Mouse (Mus musculus): ENCODE measurements around the gene Olfr613. TPM values are rescaled to one million over a fixed set of nuclear protein-coding genes. Genes with fewer than 3 reads are reported as not detected.
"Not testable (repeated sequence)": the region's sequence is repeated elsewhere in the genome, so short reads cannot be mapped to it uniquely, and the experiment has no call there.

Olfr613 gene
- not detected in 2 replicates for polyA plus RNA-seq (2015; fragmentation: Nextera tagmentation; extraction: Ambion mirVana)

- H3K9ac ChIP-seq: no peak within 1 kb of the TSS
- H3K4me3 ChIP-seq (replicated peaks): no peak within 1 kb of the TSS
- no peaks in the 10 kb centered on the region for H3K36me3 ChIP-seq
- no peak for ATAC-seq (ENCODE audit: low read depth)
- WGBS (ENCODE audit: insufficient replicate concordance): 46% methylated on average over 2 of the region's 2 CpGs
- no peaks in the 10 kb centered on the region for H3K9me3 ChIP-seq (replicated peaks)
- H3K4me1 ChIP-seq (replicated peaks): no peaks in the 10 kb centered on the region
- H3K27me3 ChIP-seq: no peaks in the 10 kb centered on the region
- no peak within 1 kb of the TSS for H3K27ac ChIP-seq
- no peak within 1 kb of the TSS for H3K4me2 ChIP-seq
- DNase-seq: no peak
These were observed at the start of gene Olfr613 for GRCm38 (mm10) chr7:103547774-103548173. Olfr613 (plus strand) TSS chr7:103548074.

DNA sequence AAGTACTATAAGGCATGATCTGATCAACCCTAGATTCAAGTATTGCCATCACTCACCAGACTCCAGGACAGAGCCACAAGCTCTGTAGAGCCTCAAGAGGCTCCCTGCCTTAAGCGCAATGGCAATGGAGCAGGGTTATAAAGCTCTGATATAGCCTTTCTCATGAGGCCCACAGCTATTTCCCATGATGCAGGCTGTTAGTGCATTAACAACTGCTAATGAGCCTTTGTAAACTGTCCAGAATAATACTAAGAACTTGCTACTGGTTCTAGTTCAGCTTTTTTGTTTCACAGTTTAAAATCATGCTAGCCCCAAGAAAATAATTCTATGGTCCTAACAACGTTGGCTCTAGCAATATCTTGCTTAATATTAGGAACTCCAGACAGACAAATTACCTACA, 35.9 kb upstream of the Olfr613 start, which contains the start of gene Olfr610:
TSS of gene Olfr610 (minus strand) at position 101 of the 400 bp plus-strand sequence.
- Histone ChIP-seq H3K27ac (no peak within 1 kb of the TSS), H3K27me3 (no peaks in the 10 kb centered on the region), H3K4me1 (replicated peaks) (no peaks in the 10 kb centered on the region), H3K36me3 (no peaks in the 10 kb centered on the region), H3K9ac (no peak within 1 kb of the TSS), H3K9me3 (replicated peaks) (no peaks in the 10 kb centered on the region), H3K4me3 (replicated peaks) (no peak within 1 kb of the TSS), H3K4me2 (no peak within 1 kb of the TSS)
- no peak for ATAC-seq (ENCODE audit: low read depth)
- 58% methylated on average over 2 of the region's 2 CpGs for WGBS (ENCODE audit: insufficient replicate concordance)
- DNase-seq: no peak

GRCm38 (mm10) chr7:103520746-103521145, 27.1 kb upstream of the Olfr613 start, which contains the start of gene Olfr611:
Olfr611 (minus strand) TSS chr7:103520846.
- not testable (repeated sequence) for H3K4me2 ChIP-seq; DNase-seq; H3K27me3 ChIP-seq; H3K4me1 ChIP-seq (replicated peaks); ATAC-seq (ENCODE audit: low read depth); H3K4me3 ChIP-seq (replicated peaks); H3K36me3 ChIP-seq; H3K27ac ChIP-seq; H3K9ac ChIP-seq; H3K9me3 ChIP-seq (replicated peaks)
- 53% methylated on average over 1 of the region's 1 CpGs for WGBS (ENCODE audit: insufficient replicate concordance)

DNA sequence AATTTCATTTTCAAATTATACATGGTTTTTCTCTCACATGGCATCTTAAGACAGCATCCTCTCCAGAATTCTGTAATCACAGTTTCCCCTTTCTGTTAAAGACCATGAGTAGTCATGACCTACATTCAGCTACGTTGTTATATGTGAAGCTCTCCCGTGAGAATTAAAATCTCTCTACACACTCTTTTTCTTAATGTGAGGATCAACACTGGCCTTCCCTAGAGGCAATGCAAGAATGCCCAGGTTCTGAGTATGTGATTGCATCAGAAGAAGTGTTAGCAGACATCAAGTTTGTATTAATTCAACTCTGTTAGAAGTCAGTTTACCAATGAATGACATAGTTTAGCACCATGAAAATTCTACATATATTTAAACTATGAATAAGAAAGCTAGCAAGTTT, 5.3 kb upstream of the Olfr613 start, which contains the start of gene Olfr612:
TSS of gene Olfr612 (minus strand) at position 101 of the 400 bp plus-strand sequence.
- 62% methylated on average over 2 of the region's 2 CpGs for WGBS (ENCODE audit: insufficient replicate concordance)
- ATAC-seq (ENCODE audit: low read depth); DNase-seq: not testable (repeated sequence)

DNA sequence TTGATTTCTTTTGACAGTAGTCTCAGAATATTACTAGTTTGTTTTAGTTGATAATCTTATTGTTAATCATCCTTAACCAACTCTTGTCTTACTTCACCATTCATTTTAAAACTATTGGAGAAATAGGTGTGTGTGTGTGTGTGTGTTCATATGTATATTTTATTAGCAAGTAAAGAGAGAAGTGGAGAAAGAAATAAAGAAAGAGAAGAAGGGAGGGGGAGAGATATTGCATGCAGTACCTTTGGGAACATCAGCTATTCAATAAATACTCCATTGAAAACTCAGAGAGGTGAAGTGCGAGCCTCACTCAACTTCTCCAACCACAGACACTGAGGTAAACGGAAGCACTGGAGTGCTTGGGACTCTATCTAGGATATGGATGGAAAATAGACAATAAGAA, 7.9 kb downstream of the Olfr613 start, which contains the start of gene Olfr615:
TSS of gene Olfr615 (plus strand) at position 301 of the 400 bp plus-strand sequence.
- ATAC-seq (ENCODE audit: low read depth) (no peak), DNase-seq (no peak)
- Histone ChIP-seq H3K4me2 (no peak within 1 kb of the TSS), H3K9ac (no peak within 1 kb of the TSS), H3K36me3 (no peaks in the 10 kb centered on the region), H3K4me3 (replicated peaks) (no peak within 1 kb of the TSS), H3K4me1 (replicated peaks) (no peaks in the 10 kb centered on the region), H3K27ac (no peak within 1 kb of the TSS), H3K9me3 (replicated peaks) (no peaks in the 10 kb centered on the region), H3K27me3 (no peaks in the 10 kb centered on the region)
- WGBS (ENCODE audit: insufficient replicate concordance): 43% methylated on average over 2 of the region's 2 CpGs

More for the DNA sequence above, 5.3 kb upstream of the Olfr613 start, which contains the start of gene Olfr612:
- H3K4me2 ChIP-seq; H3K4me3 ChIP-seq (replicated peaks); H3K9ac ChIP-seq; H3K36me3 ChIP-seq; H3K27ac ChIP-seq; H3K9me3 ChIP-seq (replicated peaks); H3K27me3 ChIP-seq; H3K4me1 ChIP-seq (replicated peaks): not testable (repeated sequence)

DNA sequence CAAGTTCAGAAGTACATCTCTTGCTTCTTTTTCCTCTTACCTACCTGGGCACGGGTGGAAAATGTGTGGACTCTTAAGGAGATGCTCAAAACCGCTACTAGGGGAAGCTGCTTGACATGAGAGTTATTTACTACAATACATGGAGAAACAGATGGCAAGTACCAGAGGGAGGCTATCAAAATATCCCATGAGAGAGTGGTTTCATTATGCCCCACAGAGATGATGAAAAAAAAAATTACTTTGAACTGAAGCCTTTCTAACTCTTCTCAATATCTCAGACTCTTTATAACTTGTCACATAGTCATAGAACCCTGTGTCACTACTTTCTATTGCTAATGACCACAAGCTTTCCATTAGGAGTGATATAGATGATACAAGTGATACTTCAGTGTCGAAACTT, 21.2 kb downstream of the Olfr613 start, which contains the start of gene Olfr616:
TSS of gene Olfr616 (minus strand) at position 101 of the 400 bp plus-strand sequence.
- DNase-seq (no peak), ATAC-seq (ENCODE audit: low read depth) (no peak)
- H3K9ac ChIP-seq: no peak within 1 kb of the TSS
- no peaks in the 10 kb centered on the region for H3K27me3 ChIP-seq
- H3K4me2 ChIP-seq: no peak within 1 kb of the TSS
- no peaks in the 10 kb centered on the region for H3K36me3 ChIP-seq
- no peak within 1 kb of the TSS for H3K4me3 ChIP-seq (replicated peaks)
- no peaks in the 10 kb centered on the region for H3K4me1 ChIP-seq (replicated peaks)
- WGBS (ENCODE audit: insufficient replicate concordance): 44% methylated on average over 3 of the region's 3 CpGs
- H3K9me3 ChIP-seq (replicated peaks): no peaks in the 10 kb centered on the region
- no peak within 1 kb of the TSS for H3K27ac ChIP-seq

GRCm38 (mm10) chr7:103572761-103573160, 24.9 kb downstream of the Olfr613 start, which contains the start of gene Olfr617:
Olfr617 (plus strand) TSS chr7:103573061.
- H3K27ac ChIP-seq: no peak within 1 kb of the TSS
- no peaks in the 10 kb centered on the region for H3K9me3 ChIP-seq (replicated peaks)
- H3K4me2 ChIP-seq: no peak within 1 kb of the TSS
- ATAC-seq (ENCODE audit: low read depth) (no peak), DNase-seq (no peak)
- H3K4me3 ChIP-seq (replicated peaks): no peak within 1 kb of the TSS
- H3K4me1 ChIP-seq (replicated peaks): no peaks in the 10 kb centered on the region
- no peak within 1 kb of the TSS for H3K9ac ChIP-seq
- no peaks in the 10 kb centered on the region for H3K27me3 ChIP-seq
- 64% methylated on average over 1 of the region's 1 CpGs for WGBS (ENCODE audit: insufficient replicate concordance)
- H3K36me3 ChIP-seq: no peaks in the 10 kb centered on the region

DNA sequence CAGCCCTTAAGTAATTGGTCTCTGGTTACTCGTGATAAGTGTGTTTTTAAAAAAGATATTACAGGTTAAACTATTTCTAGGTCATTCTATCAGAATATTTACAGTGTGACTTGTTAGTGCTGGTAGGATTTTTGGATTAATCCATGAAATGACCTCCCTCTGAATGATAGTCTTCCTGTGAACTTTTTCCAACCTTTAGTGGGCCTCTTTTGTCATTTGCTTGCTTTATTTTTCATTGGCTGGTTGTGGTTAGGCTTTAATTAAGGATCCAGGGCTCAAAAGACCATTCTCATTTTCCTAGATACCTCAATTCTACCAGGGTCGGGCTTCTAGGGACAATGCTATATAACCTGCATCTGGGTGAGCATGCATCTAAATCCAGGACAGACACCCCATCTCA, 41.9 kb downstream of the Olfr613 start, which contains the start of gene Olfr618:
TSS of gene Olfr618 (plus strand) at position 301 of the 400 bp plus-strand sequence.
- WGBS (ENCODE audit: insufficient replicate concordance): 42% methylated on average over 2 of the region's 2 CpGs
- no peak within 1 kb of the TSS for H3K9ac ChIP-seq

DNA sequence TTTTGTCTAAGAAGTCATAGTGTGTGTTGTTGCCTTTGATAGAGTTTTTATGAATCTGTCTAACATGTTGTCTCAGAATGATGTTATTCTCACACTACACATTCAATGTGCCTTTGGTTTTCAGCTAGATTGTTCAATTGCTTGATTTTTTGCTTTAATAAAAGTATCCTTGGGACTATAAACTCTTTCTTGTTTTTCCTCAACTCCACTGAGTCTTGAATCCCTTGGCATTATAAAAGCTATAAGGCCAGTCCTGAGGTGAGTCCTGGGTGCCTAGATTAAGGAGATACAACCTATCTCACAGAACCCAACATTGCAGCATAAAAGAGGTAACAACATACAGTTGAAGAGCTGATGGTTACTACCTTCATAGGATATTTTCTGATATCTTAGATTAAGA, 52.4 kb downstream of the Olfr613 start, which contains the start of gene Olfr619:
TSS of gene Olfr619 (plus strand) at position 301 of the 400 bp plus-strand sequence.
- DNase-seq (no peak), ATAC-seq (ENCODE audit: low read depth) (no peak)
- no peaks in the 10 kb centered on the region for H3K27me3 ChIP-seq
- H3K4me3 ChIP-seq (replicated peaks): no peak within 1 kb of the TSS
- no peaks in the 10 kb centered on the region for H3K9me3 ChIP-seq (replicated peaks)
- H3K36me3 ChIP-seq: no peaks in the 10 kb centered on the region
- no peaks in the 10 kb centered on the region for H3K4me1 ChIP-seq (replicated peaks)
- H3K27ac ChIP-seq: no peak within 1 kb of the TSS
- H3K9ac ChIP-seq: no peak within 1 kb of the TSS
- no peak within 1 kb of the TSS for H3K4me2 ChIP-seq

More for the DNA sequence above, 41.9 kb downstream of the Olfr613 start, which contains the start of gene Olfr618:
- Histone ChIP-seq H3K27me3 (no peaks in the 10 kb centered on the region), H3K4me2 (no peak within 1 kb of the TSS), H3K4me3 (replicated peaks) (no peak within 1 kb of the TSS), H3K36me3 (no peaks in the 10 kb centered on the region), H3K4me1 (replicated peaks) (no peaks in the 10 kb centered on the region), H3K27ac (no peak within 1 kb of the TSS), H3K9me3 (replicated peaks) (no peaks in the 10 kb centered on the region)
- DNase-seq (no peak), ATAC-seq (ENCODE audit: low read depth) (no peak)

Small RNAs within 50 kb of the gene (microRNA-seq; reads per million reads assigned to microRNA genes)
- not detected for gene Gm26506

Other genes with a start within 250 kb of the Olfr613 start
- not detected in 2 replicates for gene Olfr596, start 242.4 kb upstream of the Olfr613 start, polyA plus RNA-seq (2015; fragmentation: Nextera tagmentation; extraction: Ambion mirVana)
- gene Olfr597, start 231.8 kb upstream of the Olfr613 start, polyA plus RNA-seq (2015; fragmentation: Nextera tagmentation; extraction: Ambion mirVana): not detected in 2 replicates
- not detected in 2 replicates for gene Olfr598, start 224.5 kb upstream of the Olfr613 start, polyA plus RNA-seq (2015; fragmentation: Nextera tagmentation; extraction: Ambion mirVana)
- not detected in 2 replicates for gene Olfr599, start 212.2 kb upstream of the Olfr613 start, polyA plus RNA-seq (2015; fragmentation: Nextera tagmentation; extraction: Ambion mirVana)
- gene Olfr600, start 198.4 kb upstream of the Olfr613 start, polyA plus RNA-seq (2015; fragmentation: Nextera tagmentation; extraction: Ambion mirVana): not detected in 2 replicates
- gene Olfr601, start 185.4 kb upstream of the Olfr613 start, polyA plus RNA-seq (2015; fragmentation: Nextera tagmentation; extraction: Ambion mirVana): not detected in 2 replicates
- not detected in 2 replicates for gene Olfr603, start 161.9 kb upstream of the Olfr613 start, polyA plus RNA-seq (2015; fragmentation: Nextera tagmentation; extraction: Ambion mirVana)
- gene Usp17lc, start 133.0 kb upstream of the Olfr613 start, polyA plus RNA-seq (2015; fragmentation: Nextera tagmentation; extraction: Ambion mirVana): not detected in 2 replicates
- not detected in 2 replicates for gene Olfr605, start 102.6 kb upstream of the Olfr613 start, polyA plus RNA-seq (2015; fragmentation: Nextera tagmentation; extraction: Ambion mirVana)
- gene Olfr606, start 99.0 kb upstream of the Olfr613 start, polyA plus RNA-seq (2015; fragmentation: Nextera tagmentation; extraction: Ambion mirVana): not detected in 2 replicates
- gene Olfr607, start 83.9 kb upstream of the Olfr613 start, polyA plus RNA-seq (2015; fragmentation: Nextera tagmentation; extraction: Ambion mirVana): not detected in 2 replicates
- not detected in 2 replicates for gene Olfr608, start 78.2 kb upstream of the Olfr613 start, polyA plus RNA-seq (2015; fragmentation: Nextera tagmentation; extraction: Ambion mirVana)
- not detected in 2 replicates for gene Olfr609, start 50.0 kb upstream of the Olfr613 start, polyA plus RNA-seq (2015; fragmentation: Nextera tagmentation; extraction: Ambion mirVana)
- not detected in 2 replicates for gene Olfr610, start 36.0 kb upstream of the Olfr613 start, polyA plus RNA-seq (2015; fragmentation: Nextera tagmentation; extraction: Ambion mirVana)
- not detected in 2 replicates for gene Olfr611, start 27.2 kb upstream of the Olfr613 start, polyA plus RNA-seq (2015; fragmentation: Nextera tagmentation; extraction: Ambion mirVana)
- gene Olfr612, start 5.4 kb upstream of the Olfr613 start, polyA plus RNA-seq (2015; fragmentation: Nextera tagmentation; extraction: Ambion mirVana): not detected in 2 replicates
- not detected in 2 replicates for gene Olfr615, start 8.0 kb downstream of the Olfr613 start, polyA plus RNA-seq (2015; fragmentation: Nextera tagmentation; extraction: Ambion mirVana)
- not detected in 2 replicates for gene Olfr616, start 21.1 kb downstream of the Olfr613 start, polyA plus RNA-seq (2015; fragmentation: Nextera tagmentation; extraction: Ambion mirVana)
- not detected in 2 replicates for gene Olfr617, start 25.0 kb downstream of the Olfr613 start, polyA plus RNA-seq (2015; fragmentation: Nextera tagmentation; extraction: Ambion mirVana)
- not detected in 2 replicates for gene Olfr618, start 42.0 kb downstream of the Olfr613 start, polyA plus RNA-seq (2015; fragmentation: Nextera tagmentation; extraction: Ambion mirVana)
- gene Olfr619, start 52.5 kb downstream of the Olfr613 start, polyA plus RNA-seq (2015; fragmentation: Nextera tagmentation; extraction: Ambion mirVana): not detected in 2 replicates
- gene Olfr620, start 64.5 kb downstream of the Olfr613 start, polyA plus RNA-seq (2015; fragmentation: Nextera tagmentation; extraction: Ambion mirVana): not detected in 2 replicates
- gene Olfr622, start 94.6 kb downstream of the Olfr613 start, polyA plus RNA-seq (2015; fragmentation: Nextera tagmentation; extraction: Ambion mirVana): not detected in 2 replicates
- not detected in 2 replicates for gene Olfr623, start 115.6 kb downstream of the Olfr613 start, polyA plus RNA-seq (2015; fragmentation: Nextera tagmentation; extraction: Ambion mirVana)
- gene Olfr624, start 123.1 kb downstream of the Olfr613 start, polyA plus RNA-seq (2015; fragmentation: Nextera tagmentation; extraction: Ambion mirVana): 0.02 TPM in 1 of 2 replicates, not detected in the other
- gene Olfr625-ps1, start 134.6 kb downstream of the Olfr613 start, polyA plus RNA-seq (2015; fragmentation: Nextera tagmentation; extraction: Ambion mirVana): not detected in 2 replicates
- gene Olfr243, start 166.6 kb downstream of the Olfr613 start, polyA plus RNA-seq (2015; fragmentation: Nextera tagmentation; extraction: Ambion mirVana): not detected in 2 replicates
- gene Olfr628, start 182.3 kb downstream of the Olfr613 start, polyA plus RNA-seq (2015; fragmentation: Nextera tagmentation; extraction: Ambion mirVana): not detected in 2 replicates
- 0.08 and 0.17 TPM in 2 replicates for gene Olfr629, start 196.9 kb downstream of the Olfr613 start, polyA plus RNA-seq (2015; fragmentation: Nextera tagmentation; extraction: Ambion mirVana)
- not detected in 2 replicates for gene Olfr630, start 209.3 kb downstream of the Olfr613 start, polyA plus RNA-seq (2015; fragmentation: Nextera tagmentation; extraction: Ambion mirVana)
- not detected in 2 replicates for gene Olfr69, start 223.5 kb downstream of the Olfr613 start, polyA plus RNA-seq (2015; fragmentation: Nextera tagmentation; extraction: Ambion mirVana)
- not detected in 2 replicates for gene Olfr68, start 231.6 kb downstream of the Olfr613 start, polyA plus RNA-seq (2015; fragmentation: Nextera tagmentation; extraction: Ambion mirVana)
- gene Olfr67, start 243.7 kb downstream of the Olfr613 start, polyA plus RNA-seq (2015; fragmentation: Nextera tagmentation; extraction: Ambion mirVana): not detected in 2 replicates